Mouse (Mus musculus) heart, postnatal 0 days (tissue): ENCODE results near the gene Ndrg3.

Source experiments
- CTCF ChIP-seq: IDR thresholded peaks from 2 replicates; pipeline ENCODE4 v1.5.1; 2016; ENCODE audit warnings: antibody characterized with exemption, control low read depth, low read depth
- EP300 ChIP-seq: IDR thresholded peaks from 2 replicates; pipeline ENCODE4 v1.6.1; 2016; ENCODE audit warnings: antibody characterized with exemption, low read depth

GRCm38 (mm10) chr2:157007234-157007596 lies 15.4 kb upstream of the Ndrg3 start:
- TF ChIP-seq CTCF (no peak), EP300 (no peak)
